Mouse (Mus musculus) thymus, postnatal 25 days (tissue): ENCODE measurements around the gene Adgrl4.

Experiments used
- DNase-seq: peaks from one replicate; pipeline ENCODE4 v3.0.0; 2022

Adgrl4 gene

GRCm38 (mm10) chr3:151511184-151511583 lies 73.5 kb downstream of the Adgrl4 start:
- no peak for DNase-seq

- no peak for DNase-seq
Observed at GRCm38 (mm10) chr3:151547182-151547581, 109.5 kb downstream of the Adgrl4 start.

GRCm38 (mm10) chr3:151551002-151551401 lies 113.3 kb downstream of the Adgrl4 start:
- DNase-seq = no peak

GRCm38 (mm10) chr3:151556635-151557034 lies 118.9 kb downstream of the Adgrl4 start:
- DNase-seq = no peak

- DNase-seq = no peak
Observed at GRCm38 (mm10) chr3:151557125-151557524, 119.4 kb downstream of the Adgrl4 start.

- DNase-seq = no peak
Observed at GRCm38 (mm10) chr3:151557607-151558006, 119.9 kb downstream of the Adgrl4 start.

GRCm38 (mm10) chr3:151558374-151558773 lies 120.7 kb downstream of the Adgrl4 start:
- no peak for DNase-seq

GRCm38 (mm10) chr3:151565664-151566621 lies 128.3 kb downstream of the Adgrl4 start:
- DNase-seq = no peak

- no peak for DNase-seq
Observed at GRCm38 (mm10) chr3:151566629-151567028, 128.9 kb downstream of the Adgrl4 start.

- no peak for DNase-seq
Observed at GRCm38 (mm10) chr3:151567541-151567940, 129.9 kb downstream of the Adgrl4 start.

GRCm38 (mm10) chr3:151572089-151572488 lies 134.4 kb downstream of the Adgrl4 start:
- no peak for DNase-seq

- DNase-seq = no peak
Observed at GRCm38 (mm10) chr3:151575292-151575691, 137.6 kb downstream of the Adgrl4 start.

GRCm38 (mm10) chr3:151576155-151576554 lies 138.5 kb downstream of the Adgrl4 start:
- DNase-seq = no peak

GRCm38 (mm10) chr3:151591904-151592303 lies 154.2 kb downstream of the Adgrl4 start:
- no peak for DNase-seq
